9 mouse cellular contexts compared by ENCODE assay signal in genomic region chr10:3365671-3366035, GRCm38 (mm10). TPM values are rescaled to one million over a fixed set of nuclear protein-coding genes. Genes with fewer than 3 reads are reported as not detected.
A peak's percentile ranks its signal among the peaks of the same experiment; 100 is the strongest.
DNase-seq lines count a peak whose midpoint lies in the region; ATAC-seq and TF ChIP-seq lines count a peak whose summit lies in the region.
"Had no signal": no experiment of that assay in that cellular context is flagged by ENCODE, and none has a peak within 500 bp of the region (broad histone marks: within the 10 kb centered on the region; RNA-seq: fewer than 3 reads in every experiment).

No protein-coding gene starts in this region.

- H3K27ac ChIP-seq in heart, embryonic 13.5 days (replicated peaks), result peak overlapping the region; percentile 89
- peak overlapping the region; percentile 82 for H3K27ac ChIP-seq in forebrain, embryonic 16.5 days (ENCODE audit: low read length)
- no peak overlapping the region for H3K27ac ChIP-seq in liver, postnatal 0 days (ENCODE audit: low read depth)

- no peak for DNase-seq in heart, postnatal 4 days
- peak; percentile 5 for DNase-seq in ZHBTc4 (ENCODE audit: low read depth, low spot score)
- no peak for DNase-seq in liver, postnatal 0 days
- no peak for DNase-seq in kidney, postnatal 36 days
- no peak for DNase-seq in adrenal gland, postnatal 36 days

- H3K4me2 ChIP-seq in heart, embryonic 13.5 days, result peak overlapping the region; percentile 80
- H3K4me2 ChIP-seq in forebrain, embryonic 16.5 days (ENCODE audit: low read length), result peak overlapping the region; percentile 86
- H3K4me2 ChIP-seq in liver, postnatal 0 days (ENCODE audit: low read depth, low read length), result peak overlapping the region; percentile 80

- no peak for TF ChIP-seq CTCF in liver, postnatal 0 days (IDR thresholded peaks at IDR 0.05; ENCODE audit: low read depth)

- no peak for TF ChIP-seq EP300 in liver, postnatal 0 days (IDR thresholded peaks at IDR 0.05; ENCODE audit: low read depth)

- ATAC-seq in heart, embryonic 13.5 days (ENCODE audit: extremely low read depth, insufficient number of reproducible peaks, low FRiP score, low TSS enrichment), result no peak
- no peak; the same call in 1 of the 2 replicates for ATAC-seq in forebrain, embryonic 16.5 days
- ATAC-seq in liver, postnatal 0 days, result no peak
- ATAC-seq in erythroid progenitor cell, adult 5-6 weeks (replicated peaks; ENCODE audit: low FRiP score, poor library complexity, severe bottlenecking), result no peak

- H3K4me3 ChIP-seq in heart, embryonic 13.5 days, result peak overlapping the region; percentile 90
- peak overlapping the region; percentile 70 for H3K4me3 ChIP-seq in forebrain, embryonic 16.5 days (replicated peaks; ENCODE audit: low read length)
- peak overlapping the region; percentile 51; the same call in 1 of the 2 replicates for H3K4me3 ChIP-seq in liver, postnatal 0 days (ENCODE audit: low read depth, low read length)

- no peaks in the 10 kb centered on the region for H3K9me3 ChIP-seq in heart, embryonic 13.5 days
- no peaks in the 10 kb centered on the region for H3K9me3 ChIP-seq in forebrain, embryonic 16.5 days (ENCODE audit: control insufficient read depth, low read length)
- H3K9me3 ChIP-seq in liver, postnatal 0 days (ENCODE audit: low read length), result no peaks in the 10 kb centered on the region

- whole genome bisulfite sequencing in heart, embryonic 13.5 days, result 33% methylated on average over 5 of the region's 5 CpGs
- 14% methylated on average over 5 of the region's 5 CpGs for WGBS in forebrain, embryonic 16.5 days
- WGBS in liver, postnatal 0 days (ENCODE audit: insufficient replicate concordance), result 35% methylated on average over 5 of the region's 5 CpGs

- H3K36me3 ChIP-seq in heart, embryonic 13.5 days, result peaks cover 12% of the 10 kb centered on the region
- no peaks in the 10 kb centered on the region for H3K36me3 ChIP-seq in forebrain, embryonic 16.5 days (ENCODE audit: control insufficient read depth, insufficient read depth)
- H3K36me3 ChIP-seq in liver, postnatal 0 days (replicated peaks; ENCODE audit: insufficient read depth, low read length), result no peaks in the 10 kb centered on the region

- H3K27me3 ChIP-seq in heart, embryonic 13.5 days (replicated peaks), result no peaks in the 10 kb centered on the region; the same call in 1 of the 2 replicates
- no peaks in the 10 kb centered on the region for H3K27me3 ChIP-seq in forebrain, embryonic 16.5 days (replicated peaks; ENCODE audit: control insufficient read depth, insufficient read depth, low read length)
- H3K27me3 ChIP-seq in liver, postnatal 0 days (ENCODE audit: insufficient read depth, low read length), result peaks cover 32% of the 10 kb centered on the region
- H3K27me3 ChIP-seq: CH12.LX had no signal

- H3K9ac ChIP-seq in heart, embryonic 13.5 days, result peak overlapping the region; percentile 95
- H3K9ac ChIP-seq in forebrain, embryonic 16.5 days (replicated peaks; ENCODE audit: low read depth, low read length), result peak overlapping the region; percentile 73; the same call in 1 of the 2 replicates
- no peak overlapping the region for H3K9ac ChIP-seq in liver, postnatal 0 days (replicated peaks)

- H3K4me1 ChIP-seq in heart, embryonic 13.5 days, result peaks cover 24% of the 10 kb centered on the region
- peaks cover 5% of the 10 kb centered on the region for H3K4me1 ChIP-seq in forebrain, embryonic 16.5 days (replicated peaks; ENCODE audit: control insufficient read depth, insufficient read depth, low read length)
- H3K4me1 ChIP-seq in liver, postnatal 0 days (ENCODE audit: insufficient read depth), result 0 out of 2 replicates have a peak, but pooled peaks cover 5% of the 10 kb centered on the region

RNA-seq across cellular contexts. Expression of gene Ppp1r14c, which starts 0.2 kb away (rescaled TPM):
- polyA plus RNA-seq in heart, embryonic 13.5 days (2015; fragmentation: Nextera tagmentation; extraction: Ambion mirVana), result 189 and 199 TPM in 2 replicates
- 100 to 1,000 TPM; 269 to 291 TPM for total RNA-seq in heart, postnatal 4 days (2021)
- 56.5 and 64.0 TPM in 2 replicates for polyA plus RNA-seq in forebrain, embryonic 16.5 days (2015; fragmentation: Nextera tagmentation; extraction: Ambion mirVana)
- 0.08 and 0.36 TPM in 2 replicates for polyA plus RNA-seq in liver, postnatal 0 days (2015; fragmentation: Nextera tagmentation; extraction: Ambion mirVana)
- total RNA-seq in erythroid progenitor cell, adult 5-6 weeks (2015; ENCODE audit: low replicate concordance), result not detected in 2 replicates
- not detected in 2 replicates for total RNA-seq in erythroid progenitor cell, adult 5-6 weeks (2017; ENCODE audit: low replicate concordance)
- total RNA-seq in adrenal gland, postnatal 36 days (2021), result 10 to 100 TPM; 10.5 to 30.7 TPM
- total RNA-seq: CH12.LX had no signal

Comparison
In these comparisons a context has a peak if more than half of its experiments do, and no peak if none do; other contexts are left out.
1. RNA of gene Ppp1r14c, which starts 0.2 kb away (total RNA-seq): 269 to 291 TPM in heart, postnatal 4 days and 10.5 to 30.7 TPM in adrenal gland, postnatal 36 days; not detected in erythroid progenitor cell, adult 5-6 weeks; every median in the first group is over 10 times any median in the second.
2. Peak in every context shown above with its lines, with median percentiles within 50 percentile points of each other: H3K4me2 ChIP-seq and H3K4me3 ChIP-seq.